Mouse (Mus musculus): ENCODE measurements around the gene Pawr.
"Not testable (repeated sequence)": the region's sequence is repeated elsewhere in the genome, so short reads cannot be mapped to it uniquely, and the experiment has no call there.

Pawr gene

GRCm38 (mm10) chr10:108314396-108314795 is 17.5 kb upstream of the Pawr start:
- no peak for DNase-seq (ENCODE audit: low spot score)

DNA sequence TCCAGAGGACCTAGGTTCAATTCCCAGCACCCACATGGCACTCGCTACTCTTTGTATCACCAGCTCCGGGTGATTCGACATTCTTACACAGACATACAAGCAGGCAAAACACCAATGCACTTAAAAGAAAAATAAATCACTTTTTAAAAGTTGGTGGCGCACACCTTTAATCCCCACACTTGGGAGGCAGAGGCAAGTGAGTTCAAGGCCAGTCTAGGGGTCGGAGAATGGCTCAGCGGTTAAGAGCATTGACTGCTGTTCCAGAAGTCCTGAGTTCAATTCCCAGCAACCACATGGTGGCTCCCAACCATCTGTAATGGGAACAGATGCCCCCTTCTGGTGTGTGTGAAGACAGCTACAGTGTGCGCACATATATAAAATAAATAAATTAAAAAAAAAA is 16.7 kb upstream of the Pawr start:
- DNase-seq (ENCODE audit: low spot score): no peak

GRCm38 (mm10) chr10:108328356-108328755 is 3.6 kb upstream of the Pawr start:
- DNase-seq (ENCODE audit: low spot score): no peak

DNA sequence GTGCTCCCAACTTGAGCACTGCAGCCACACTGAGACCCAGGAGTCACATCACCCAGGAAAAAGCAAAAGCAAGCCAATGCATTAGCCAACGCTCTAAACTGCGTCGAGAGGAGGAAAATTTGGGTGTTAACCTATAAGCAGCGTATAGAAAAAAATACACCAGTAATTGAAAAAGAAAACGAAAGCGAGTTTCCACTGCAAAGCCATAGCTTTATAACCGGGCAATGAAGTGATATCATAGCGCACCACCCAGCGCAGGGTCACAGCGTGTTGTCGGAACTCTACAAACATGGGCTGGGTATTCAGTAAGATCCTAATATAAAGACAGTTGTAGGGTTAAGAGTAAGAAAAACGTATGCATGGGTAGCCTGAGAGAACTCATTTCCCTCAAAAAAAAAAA is 2.9 kb upstream of the Pawr start:
- DNase-seq (ENCODE audit: low spot score): no peak

GRCm38 (mm10) chr10:108329771-108330170 is 2.1 kb upstream of the Pawr start:
- no peak for DNase-seq (ENCODE audit: low spot score)

DNA sequence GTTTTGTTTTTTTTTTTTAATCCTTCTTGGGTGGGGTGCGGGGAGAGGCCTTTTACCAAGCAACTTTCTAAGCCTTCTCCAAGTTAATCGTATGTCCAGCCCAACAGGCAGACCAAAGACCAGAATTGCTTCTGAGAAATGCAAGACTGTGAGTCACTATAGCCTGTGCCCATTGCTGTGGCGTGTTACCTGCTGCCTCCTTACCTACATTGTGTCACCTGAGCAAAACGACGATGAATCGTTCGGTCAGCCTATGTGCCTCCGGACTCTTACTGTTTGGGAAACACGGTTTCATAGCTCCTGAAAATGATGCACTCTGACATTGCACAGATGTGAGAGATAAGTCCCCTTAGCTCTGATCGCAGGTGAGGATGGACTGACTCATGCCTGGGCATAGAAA is 957 bp upstream of the Pawr start:
- DNase-seq (ENCODE audit: low spot score): no peak

DNA sequence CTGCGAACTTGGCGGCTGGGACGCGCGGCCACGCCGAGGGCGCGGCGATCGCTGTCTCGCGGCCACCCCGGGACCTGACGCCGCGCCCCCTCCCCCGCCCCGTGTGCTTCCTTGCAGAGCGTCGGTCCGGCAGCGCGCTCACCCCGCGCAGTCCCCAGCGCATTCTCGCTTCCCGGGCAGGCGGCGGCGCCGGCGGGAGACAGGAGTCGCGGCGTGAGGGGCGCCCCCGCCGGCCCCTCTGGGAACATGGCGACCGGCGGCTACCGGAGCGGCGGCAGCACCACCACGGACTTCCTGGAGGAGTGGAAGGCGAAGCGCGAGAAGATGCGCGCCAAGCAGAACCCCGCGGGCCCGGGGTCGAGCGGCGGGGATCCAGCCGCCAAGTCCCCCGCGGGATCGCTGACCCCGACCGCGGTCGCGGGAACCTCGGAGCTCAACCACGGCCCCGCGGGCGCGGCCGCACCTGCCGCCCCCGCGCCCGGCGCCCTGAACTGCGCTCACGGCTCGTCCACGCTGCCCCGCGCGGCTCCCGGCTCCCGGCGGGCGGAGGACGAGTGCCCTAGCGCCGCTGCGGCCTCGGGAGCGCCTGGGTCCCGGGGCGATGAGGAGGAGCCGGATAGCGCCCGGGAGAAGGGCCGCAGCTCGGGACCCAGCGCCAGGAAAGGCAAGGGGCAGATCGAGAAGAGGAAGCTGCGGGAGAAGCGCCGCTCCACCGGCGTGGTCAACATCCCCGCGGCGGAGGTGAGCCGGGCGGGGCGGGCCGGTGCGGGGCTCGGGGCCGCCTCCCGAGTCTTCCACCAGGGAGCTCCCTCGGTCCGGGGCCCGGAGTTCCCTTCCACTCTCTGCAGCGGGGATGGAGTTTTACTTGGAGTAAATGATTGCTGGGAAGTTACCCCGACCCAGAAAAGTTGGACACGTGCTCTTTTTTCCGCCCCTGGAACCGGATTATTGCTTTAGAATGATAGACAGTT is 935 bp downstream of the Pawr start:
- peak; percentile 47 for DNase-seq (ENCODE audit: low spot score)

DNA sequence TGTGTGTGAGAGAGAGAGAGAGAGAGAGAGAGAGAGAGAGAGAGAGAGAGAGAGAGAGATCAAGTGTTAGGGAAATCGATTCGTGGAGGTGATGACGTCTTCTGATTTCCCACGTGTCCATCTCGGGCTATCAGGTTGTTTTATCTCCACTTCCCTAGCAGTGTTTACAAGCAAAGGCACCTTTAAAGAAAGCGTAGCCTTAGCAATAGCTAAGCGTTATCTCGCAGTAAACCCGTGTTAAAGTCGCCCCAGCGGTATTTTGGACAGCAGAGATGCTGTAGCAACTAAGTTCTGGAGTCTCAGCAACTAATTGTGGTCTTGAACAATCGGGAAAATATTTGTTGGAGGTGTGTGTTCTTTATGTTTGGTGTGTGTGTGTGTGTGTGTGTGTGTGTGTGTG is 1.7 kb downstream of the Pawr start:
- DNase-seq (ENCODE audit: low spot score): no peak

DNA sequence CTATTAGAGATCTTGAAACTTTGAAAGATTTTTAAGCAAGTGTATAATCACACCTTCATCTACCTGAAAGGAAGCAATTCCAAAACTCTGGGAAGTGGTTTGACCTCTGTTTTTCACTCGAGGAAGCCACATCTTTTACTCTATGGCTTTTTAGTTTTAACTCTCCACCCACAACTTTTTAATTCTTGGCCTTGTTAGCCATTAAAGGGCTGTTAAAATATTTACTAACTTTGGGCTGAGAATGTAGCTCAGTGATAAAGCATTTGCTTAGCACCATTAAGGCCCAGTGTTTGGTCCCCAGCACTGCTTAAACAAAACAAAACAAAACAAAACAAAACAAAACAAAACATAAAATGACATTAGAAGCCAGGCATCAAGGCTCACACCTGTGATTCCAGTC is 2.2 kb downstream of the Pawr start:
- DNase-seq (ENCODE audit: low spot score): no peak

DNA sequence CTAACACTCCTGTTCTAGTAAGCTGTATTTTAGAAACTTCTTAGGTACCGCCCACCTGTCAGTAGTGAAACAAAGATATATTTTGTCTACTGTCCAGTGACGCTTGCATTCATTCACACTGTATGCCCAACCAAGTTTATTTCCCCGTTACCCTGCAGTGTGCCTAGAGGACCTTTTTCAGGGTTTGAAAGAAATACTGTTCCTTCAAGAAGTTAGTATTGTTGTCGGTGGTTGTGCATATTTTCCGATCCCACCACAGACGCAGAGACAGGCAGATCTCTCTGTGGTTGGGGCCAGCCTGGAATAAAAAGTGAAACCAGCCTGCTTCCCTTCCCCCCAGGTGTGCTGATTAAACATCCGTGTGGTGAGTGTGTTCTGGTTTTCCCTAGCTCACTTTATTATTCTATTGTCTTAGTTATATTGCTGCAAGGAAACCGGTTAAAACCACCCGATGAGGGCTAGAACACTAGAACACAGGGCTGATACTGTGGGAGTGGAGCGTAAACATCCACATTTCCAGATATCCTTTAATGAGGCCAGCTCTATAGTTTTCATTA is 3.9 kb downstream of the Pawr start:
- DNase-seq (ENCODE audit: low spot score): no peak

DNA sequence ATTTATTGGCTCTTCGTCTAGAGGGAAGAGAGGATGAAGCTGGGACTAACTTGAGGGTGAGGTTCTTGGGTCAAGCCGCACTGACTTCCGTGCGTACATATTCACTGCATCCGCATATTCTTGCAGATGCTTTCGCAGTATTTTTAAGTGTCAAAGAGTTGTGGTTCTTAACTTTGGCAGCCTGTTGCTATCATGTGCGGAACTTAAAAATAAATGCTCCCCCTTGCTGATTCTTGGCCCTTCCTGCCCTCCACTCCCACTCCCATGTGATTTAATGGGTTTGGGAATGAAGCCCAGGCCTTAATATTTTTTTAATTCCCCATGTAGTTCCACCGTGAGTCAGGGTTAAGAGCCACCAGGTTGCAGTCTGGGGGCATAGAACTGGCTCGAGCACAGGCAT is 4.7 kb downstream of the Pawr start:
- DNase-seq (ENCODE audit: low spot score): no peak

DNA sequence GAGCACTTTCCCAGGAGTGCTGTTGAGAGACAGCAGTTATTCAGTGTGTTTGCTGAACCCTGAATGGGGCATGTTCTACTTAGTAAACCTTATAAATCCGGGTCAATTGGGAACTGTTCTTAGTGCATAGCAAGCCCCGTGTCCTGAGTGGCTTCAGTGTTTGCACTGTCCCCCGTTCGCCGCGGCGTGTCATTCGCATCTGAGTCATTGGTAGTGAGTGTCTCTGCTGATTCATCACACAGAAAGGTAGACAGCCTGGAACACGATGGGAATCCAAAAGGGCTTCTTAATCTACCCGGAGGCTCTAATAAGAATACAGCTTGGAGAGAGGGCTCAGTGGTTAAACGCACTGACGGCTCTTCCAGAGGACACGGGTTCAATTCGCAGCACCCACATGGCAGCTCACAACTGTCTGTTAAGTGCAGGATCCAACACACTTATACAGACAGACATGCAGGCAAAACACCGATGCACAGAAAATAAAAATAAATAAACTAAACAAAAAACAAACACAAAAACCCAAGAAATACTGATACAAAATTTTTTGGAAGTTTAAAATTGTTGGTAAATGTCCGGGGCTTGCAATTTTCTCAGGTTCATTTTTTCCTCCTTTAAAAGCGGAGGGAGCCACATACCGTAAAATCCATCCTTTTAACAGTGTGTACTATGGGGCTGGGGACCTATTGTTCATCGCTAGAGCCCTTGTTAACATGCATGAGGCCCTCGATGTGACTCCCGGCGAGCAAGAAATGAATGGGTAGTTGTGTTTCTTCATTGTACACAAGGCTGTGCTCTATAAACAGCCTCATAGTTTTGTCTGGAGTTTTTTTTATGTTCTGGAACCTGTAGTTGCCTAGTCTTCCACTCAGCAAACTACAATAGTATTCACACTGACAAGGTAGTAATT is 6.4 kb downstream of the Pawr start:
- no peak for DNase-seq (ENCODE audit: low spot score)

GRCm38 (mm10) chr10:108339118-108339517 is 7.2 kb downstream of the Pawr start:
- DNase-seq (ENCODE audit: low spot score): no peak

DNA sequence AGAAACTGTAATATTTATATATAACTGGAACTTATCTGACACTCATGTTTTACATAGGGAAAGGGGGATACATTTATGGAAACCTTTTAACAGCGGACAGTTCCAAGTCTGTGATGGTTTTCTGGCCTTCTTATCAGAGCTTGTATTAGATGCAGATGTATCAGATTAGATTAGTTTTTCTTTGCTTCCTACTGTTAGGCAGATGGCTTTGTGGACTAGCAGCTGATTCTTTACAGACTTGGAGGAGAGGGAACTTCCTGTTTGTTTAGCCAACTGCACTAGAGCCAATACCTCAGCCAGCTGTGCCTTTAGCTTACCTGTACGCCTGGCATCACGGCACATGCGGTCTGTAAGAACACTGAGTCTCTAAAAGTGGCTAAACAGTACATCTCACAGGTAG is 8.0 kb downstream of the Pawr start:
- DNase-seq (ENCODE audit: low spot score): no peak

DNA sequence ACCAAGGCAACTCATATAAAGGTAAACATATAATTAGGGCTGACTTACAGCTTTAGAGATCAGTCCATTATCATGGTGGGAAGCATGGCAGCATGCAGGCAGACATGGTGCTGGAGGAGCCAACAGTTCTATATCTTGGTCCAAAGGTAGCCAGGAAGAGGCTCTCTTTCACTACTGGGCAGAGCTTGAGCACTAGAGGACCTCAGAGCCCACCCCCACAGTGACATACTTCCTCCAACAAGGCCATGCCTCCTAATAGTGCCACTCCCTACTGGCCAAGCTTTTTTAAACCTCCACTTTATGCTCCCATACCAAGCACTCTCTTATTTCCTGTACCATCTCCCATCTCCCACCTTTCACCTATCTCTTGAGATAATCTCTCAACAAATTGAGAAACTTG is 11.8 kb downstream of the Pawr start:
- no peak for DNase-seq (ENCODE audit: low spot score)

DNA sequence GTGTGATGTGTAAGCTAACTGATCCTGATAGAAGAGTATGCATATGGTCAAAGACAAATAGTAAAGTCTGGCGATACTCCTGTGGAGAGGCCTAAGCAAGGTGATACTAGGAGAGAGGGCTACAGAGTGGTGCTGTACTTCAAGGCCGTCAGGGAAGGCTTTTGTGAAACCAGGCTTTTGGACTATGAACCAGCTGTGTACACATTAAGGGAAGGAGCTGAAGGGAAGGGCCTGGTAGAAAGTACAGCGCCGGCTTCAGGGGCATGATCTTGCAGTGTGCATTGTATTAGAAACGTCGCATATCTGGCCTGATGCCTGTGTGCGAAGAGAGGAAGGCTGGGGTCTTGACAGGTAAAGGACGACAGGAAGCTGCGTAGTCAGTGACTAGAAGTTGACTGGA is 13.2 kb downstream of the Pawr start:
- no peak for DNase-seq (ENCODE audit: low spot score)

DNA sequence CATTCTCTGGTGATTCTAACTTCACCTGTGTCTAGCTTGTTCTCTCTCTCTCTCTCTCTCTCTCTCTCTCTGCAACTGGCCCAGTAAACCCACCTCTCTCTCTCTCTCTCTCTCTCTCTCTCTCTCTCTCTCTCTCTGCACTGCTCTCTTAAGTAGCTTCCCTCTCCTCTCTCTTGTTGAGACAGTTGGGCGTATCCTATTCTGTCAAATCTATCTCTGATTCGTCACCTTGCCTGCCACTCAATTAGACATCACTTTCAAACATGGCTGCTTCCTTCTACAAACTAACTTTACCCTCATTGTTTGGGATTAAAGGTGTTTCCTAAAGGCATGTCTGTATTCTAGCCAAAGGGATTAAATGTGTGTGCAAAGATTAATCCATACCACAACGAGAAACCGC is 14.4 kb downstream of the Pawr start:
- not testable (repeated sequence) for DNase-seq (ENCODE audit: low spot score)

- DNase-seq (ENCODE audit: low spot score): no peak
These were observed 18.5 kb downstream of the Pawr start for GRCm38 (mm10) chr10:108350125-108351070.

- no peak for DNase-seq (ENCODE audit: low spot score)
These were observed 21.0 kb downstream of the Pawr start for GRCm38 (mm10) chr10:108352944-108353343.

DNA sequence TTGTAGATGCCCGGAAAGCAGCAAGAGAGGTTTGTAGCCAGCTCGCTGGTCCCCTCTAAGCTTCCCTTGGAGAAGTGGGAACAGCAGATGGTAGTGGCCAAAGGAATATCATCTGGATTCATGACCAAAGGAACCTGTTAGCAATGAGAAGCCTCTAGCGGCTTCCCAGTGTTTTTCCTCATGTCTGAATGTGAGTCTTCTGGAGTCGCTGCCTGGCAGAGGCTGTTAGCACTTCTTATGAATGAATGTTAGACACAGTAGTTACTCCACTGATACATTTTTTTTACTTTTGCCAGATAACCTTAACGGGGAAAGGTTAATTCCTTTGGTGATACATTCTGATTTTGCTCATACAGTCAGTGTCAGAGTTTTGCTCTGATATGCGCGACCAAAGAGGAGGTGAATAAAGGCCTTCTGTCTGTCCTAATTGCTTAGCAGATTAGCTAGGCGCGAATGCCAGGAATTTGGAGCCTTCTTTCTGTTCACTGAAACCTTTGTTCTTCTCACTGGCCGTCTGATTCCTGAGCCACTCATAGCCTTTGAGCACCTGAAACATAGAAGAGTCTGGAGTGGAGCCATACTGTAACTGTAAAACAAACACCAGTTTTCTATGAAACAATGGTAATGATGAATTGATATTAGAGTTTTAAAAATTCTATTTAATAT is 22.9 kb downstream of the Pawr start:
- no peak for DNase-seq (ENCODE audit: low spot score)

GRCm38 (mm10) chr10:108355392-108355775 is 23.5 kb downstream of the Pawr start:
- no peak for DNase-seq (ENCODE audit: low spot score)

All from spleen, adult 12 weeks (tissue).